Mouse (Mus musculus): Measurements from ENCODE around the gene Nrxn2. TPM values are rescaled to one million over a fixed set of nuclear protein-coding genes. Genes with fewer than 3 reads are reported as not detected.

Gene Nrxn2
- polyA plus RNA-seq, 1 experiment from 2014 or later = 0.66 TPM

DNA sequence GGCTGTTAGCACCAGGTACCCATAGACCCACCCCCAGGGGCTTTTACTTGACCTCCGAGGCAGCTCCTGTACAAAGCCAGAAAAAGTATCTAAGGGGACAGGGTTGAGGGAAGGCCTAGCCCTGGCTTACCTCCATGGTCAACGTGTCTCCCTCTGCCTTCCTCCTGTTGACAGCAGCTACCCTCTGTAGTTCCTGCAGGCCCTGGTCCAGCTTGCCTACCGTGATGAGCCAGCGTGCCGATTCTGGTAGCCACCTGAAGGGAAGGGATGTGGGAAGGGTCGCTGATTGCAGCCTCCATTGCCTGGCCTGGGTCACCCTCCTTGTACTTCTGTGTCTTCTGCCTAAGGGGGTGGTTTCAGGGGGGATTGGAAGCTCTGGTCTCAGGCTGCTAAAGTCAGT, 120.0 kb downstream of the Nrxn2 start:
- no peak overlapping the region for H3K27ac ChIP-seq (replicated peaks in 1 of 2; ENCODE audit: control insufficient read depth in 1 of 2, insufficient read depth in 1 of 2, low read depth in 2 of 2, low read length in 2 of 2)
- H3K27me3 ChIP-seq (ENCODE audit: control insufficient read depth, insufficient read depth, low read length) = peaks cover 14% of the 10 kb centered on the region
- no peaks in the 10 kb centered on the region for H3K9me3 ChIP-seq (ENCODE audit: control insufficient read depth, low read length)
- H3K36me3 ChIP-seq (ENCODE audit: control insufficient read depth, insufficient read depth, low read length) = no peaks in the 10 kb centered on the region
- ATAC-seq (ENCODE audit: insufficient number of reproducible peaks, insufficient read depth, low FRiP score, low read depth) = no peak
- H3K4me1 ChIP-seq (ENCODE audit: control insufficient read depth in 2 of 2, insufficient read depth in 2 of 2, low read length in 2 of 2) = no peaks in the 10 kb centered on the region
- H3K9ac ChIP-seq (ENCODE audit: low read length) = no peak overlapping the region
- no peak overlapping the region for H3K4me2 ChIP-seq (ENCODE audit: low read length)
- H3K4me3 ChIP-seq (ENCODE audit: control insufficient read depth in 1 of 2, insufficient read depth in 1 of 2, low read depth in 1 of 2, low read length in 2 of 2) = no peak overlapping the region
- WGBS = 87% methylated on average over 6 of the region's 6 CpGs

DNA sequence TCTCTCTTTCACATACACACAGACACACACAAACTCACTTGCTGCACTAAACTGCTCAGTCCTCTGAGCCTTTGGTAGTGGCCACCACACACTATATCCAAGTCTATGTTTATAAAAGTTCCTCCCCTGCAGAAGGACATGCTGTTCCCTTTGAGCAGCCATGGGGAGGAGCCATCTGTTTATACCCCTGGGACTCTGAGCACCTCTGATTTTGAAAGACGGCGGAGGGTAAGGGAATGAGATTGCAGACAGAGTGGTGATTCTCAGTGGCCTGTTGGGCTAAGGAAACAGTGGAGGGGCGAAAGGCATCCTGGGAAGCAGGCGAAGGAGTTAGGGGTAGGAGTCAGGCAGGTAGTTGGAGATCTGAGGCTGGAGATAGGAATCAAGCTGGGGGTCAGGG, 121.1 kb downstream of the Nrxn2 start:
- Histone ChIP-seq H3K4me1 (ENCODE audit: control insufficient read depth in 2 of 2, insufficient read depth in 2 of 2, low read length in 2 of 2) (no peaks in the 10 kb centered on the region), H3K9me3 (ENCODE audit: control insufficient read depth, low read length) (no peaks in the 10 kb centered on the region), H3K27me3 (ENCODE audit: control insufficient read depth, insufficient read depth, low read length) (peaks cover 7% of the 10 kb centered on the region), H3K9ac (ENCODE audit: low read length) (no peak overlapping the region), H3K4me3 (ENCODE audit: control insufficient read depth in 1 of 2, insufficient read depth in 1 of 2, low read depth in 1 of 2, low read length in 2 of 2) (no peak overlapping the region), H3K36me3 (ENCODE audit: control insufficient read depth, insufficient read depth, low read length) (no peaks in the 10 kb centered on the region), H3K4me2 (ENCODE audit: low read length) (no peak overlapping the region), H3K27ac (replicated peaks in 1 of 2; ENCODE audit: control insufficient read depth in 1 of 2, insufficient read depth in 1 of 2, low read depth in 2 of 2, low read length in 2 of 2) (no peak overlapping the region)
- WGBS = 85% methylated on average over 4 of the region's 4 CpGs
- ATAC-seq (ENCODE audit: insufficient number of reproducible peaks, insufficient read depth, low FRiP score, low read depth) = no peak

DNA sequence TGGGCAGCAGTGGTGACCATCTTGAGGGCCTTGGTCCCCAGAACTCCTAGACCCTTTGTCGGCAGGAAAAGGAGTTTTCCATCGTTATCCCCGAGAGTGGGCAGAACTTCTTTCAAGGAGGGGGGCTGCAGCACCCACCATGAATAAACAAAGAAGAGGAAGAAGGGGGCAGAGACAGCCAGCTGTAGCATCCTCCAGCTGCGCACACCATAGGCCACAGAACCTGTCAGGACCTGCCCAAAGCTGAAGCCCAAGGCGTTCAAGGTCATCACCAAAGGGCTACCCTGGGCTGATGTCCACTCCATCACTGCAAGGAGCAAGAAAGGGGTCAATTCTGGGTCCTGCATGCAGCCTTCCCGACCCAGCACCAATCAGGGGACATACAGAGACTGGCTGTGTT, 121.7 kb downstream of the Nrxn2 start:
- no peaks in the 10 kb centered on the region for H3K36me3 ChIP-seq (ENCODE audit: control insufficient read depth, insufficient read depth, low read length)
- H3K9me3 ChIP-seq (ENCODE audit: control insufficient read depth, low read length) = no peaks in the 10 kb centered on the region
- no peak overlapping the region for H3K27ac ChIP-seq (replicated peaks in 1 of 2; ENCODE audit: control insufficient read depth in 1 of 2, insufficient read depth in 1 of 2, low read depth in 2 of 2, low read length in 2 of 2)
- 60% methylated on average over 6 of the region's 6 CpGs for WGBS
- H3K4me2 ChIP-seq (ENCODE audit: low read length) = no peak overlapping the region
- no peak for ATAC-seq (ENCODE audit: insufficient number of reproducible peaks, insufficient read depth, low FRiP score, low read depth)
- no peak overlapping the region for H3K9ac ChIP-seq (ENCODE audit: low read length)
- H3K4me3 ChIP-seq (ENCODE audit: control insufficient read depth in 1 of 2, insufficient read depth in 1 of 2, low read depth in 1 of 2, low read length in 2 of 2) = no peak overlapping the region
- H3K4me1 ChIP-seq (ENCODE audit: control insufficient read depth in 2 of 2, insufficient read depth in 2 of 2, low read length in 2 of 2) = no peaks in the 10 kb centered on the region
- H3K27me3 ChIP-seq (ENCODE audit: control insufficient read depth, insufficient read depth, low read length) = peaks cover 4% of the 10 kb centered on the region

DNA sequence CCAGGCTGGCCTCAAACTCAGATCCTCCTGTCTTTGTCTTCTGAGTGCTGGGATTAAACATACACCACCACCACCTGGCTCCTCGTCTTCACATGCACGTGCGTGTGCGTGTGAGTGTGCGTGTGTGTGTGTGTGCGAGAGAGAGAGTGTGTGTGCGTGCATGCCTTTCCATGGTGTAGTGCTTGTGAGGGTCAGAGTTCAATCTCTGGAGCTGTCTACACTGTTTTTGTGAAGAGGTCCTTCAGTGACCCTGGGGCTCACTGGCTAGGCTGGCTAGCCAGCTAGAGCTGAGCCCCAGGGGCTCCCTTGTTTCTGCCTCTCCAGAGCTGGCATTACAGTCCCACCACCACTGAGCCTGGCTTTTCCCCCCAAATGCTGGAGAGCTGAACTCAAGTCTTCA, 123.0 kb downstream of the Nrxn2 start:
- Histone ChIP-seq H3K4me1 (ENCODE audit: control insufficient read depth in 2 of 2, insufficient read depth in 2 of 2, low read length in 2 of 2) (no peaks in the 10 kb centered on the region), H3K4me2 (ENCODE audit: low read length) (no peak overlapping the region), H3K9ac (ENCODE audit: low read length) (no peak overlapping the region), H3K36me3 (ENCODE audit: control insufficient read depth, insufficient read depth, low read length) (no peaks in the 10 kb centered on the region), H3K4me3 (ENCODE audit: control insufficient read depth in 1 of 2, insufficient read depth in 1 of 2, low read depth in 1 of 2, low read length in 2 of 2) (no peak overlapping the region), H3K9me3 (ENCODE audit: control insufficient read depth, low read length) (no peaks in the 10 kb centered on the region), H3K27me3 (ENCODE audit: control insufficient read depth, insufficient read depth, low read length) (no peaks in the 10 kb centered on the region; the same call in 1 of the 2 replicates), H3K27ac (replicated peaks in 1 of 2; ENCODE audit: control insufficient read depth in 1 of 2, insufficient read depth in 1 of 2, low read depth in 2 of 2, low read length in 2 of 2) (no peak overlapping the region)
- 82% methylated on average over 7 of the region's 7 CpGs for WGBS
- no peak for ATAC-seq (ENCODE audit: insufficient number of reproducible peaks, insufficient read depth, low FRiP score, low read depth)

DNA sequence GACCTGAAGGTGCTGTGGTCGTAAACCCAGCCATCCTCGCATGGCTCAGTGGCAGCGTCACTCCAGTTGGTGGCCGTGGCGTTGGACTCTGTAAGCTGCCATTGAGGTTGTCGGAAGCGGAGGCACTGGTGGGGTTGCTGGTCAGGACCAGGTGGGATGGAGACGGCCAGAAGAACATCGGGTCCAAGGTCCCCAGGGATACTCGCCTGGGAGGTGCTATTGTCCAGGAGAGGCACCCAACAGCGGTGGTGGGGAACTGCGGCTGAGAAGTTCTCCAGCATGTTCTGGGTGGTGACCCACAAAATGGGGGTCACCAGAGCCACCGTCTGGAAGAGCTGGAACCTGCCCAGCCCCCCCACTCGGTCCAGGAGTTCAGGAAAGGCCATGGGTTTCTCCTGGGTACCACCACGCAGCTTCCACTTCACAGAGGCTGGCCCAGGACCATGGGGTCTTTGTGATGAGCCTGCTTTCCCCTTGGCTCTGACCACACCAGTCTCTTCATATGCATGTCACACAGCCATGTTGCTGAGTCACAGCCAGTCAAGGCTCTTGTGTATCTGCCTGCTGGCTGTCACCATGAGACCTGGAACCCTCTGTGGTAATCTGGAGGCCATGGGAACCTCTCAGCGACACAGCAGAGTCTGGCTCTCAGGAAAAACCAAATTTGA, 124.0 kb downstream of the Nrxn2 start, which contains the start of gene Slc22a12:
Gene Slc22a12 (minus strand): TSS at position 666 of the 668 bp plus-strand sequence.
- WGBS = 85% methylated on average over 16 of the region's 16 CpGs
- Histone ChIP-seq H3K4me1 (ENCODE audit: control insufficient read depth in 2 of 2, insufficient read depth in 2 of 2, low read length in 2 of 2) (no peaks in the 10 kb centered on the region), H3K27me3 (ENCODE audit: control insufficient read depth, insufficient read depth, low read length) (peaks cover 3% of the 10 kb centered on the region; the same call in 1 of the 2 replicates), H3K4me3 (ENCODE audit: control insufficient read depth in 1 of 2, insufficient read depth in 1 of 2, low read depth in 1 of 2, low read length in 2 of 2) (no peak within 1 kb of the TSS), H3K36me3 (ENCODE audit: control insufficient read depth, insufficient read depth, low read length) (no peaks in the 10 kb centered on the region), H3K4me2 (ENCODE audit: low read length) (no peak within 1 kb of the TSS), H3K27ac (replicated peaks in 1 of 2; ENCODE audit: control insufficient read depth in 1 of 2, insufficient read depth in 1 of 2, low read depth in 2 of 2, low read length in 2 of 2) (no peak within 1 kb of the TSS), H3K9me3 (ENCODE audit: control insufficient read depth, low read length) (no peaks in the 10 kb centered on the region), H3K9ac (ENCODE audit: low read length) (no peak within 1 kb of the TSS)
- ATAC-seq (ENCODE audit: insufficient number of reproducible peaks, insufficient read depth, low FRiP score, low read depth) = no peak

DNA sequence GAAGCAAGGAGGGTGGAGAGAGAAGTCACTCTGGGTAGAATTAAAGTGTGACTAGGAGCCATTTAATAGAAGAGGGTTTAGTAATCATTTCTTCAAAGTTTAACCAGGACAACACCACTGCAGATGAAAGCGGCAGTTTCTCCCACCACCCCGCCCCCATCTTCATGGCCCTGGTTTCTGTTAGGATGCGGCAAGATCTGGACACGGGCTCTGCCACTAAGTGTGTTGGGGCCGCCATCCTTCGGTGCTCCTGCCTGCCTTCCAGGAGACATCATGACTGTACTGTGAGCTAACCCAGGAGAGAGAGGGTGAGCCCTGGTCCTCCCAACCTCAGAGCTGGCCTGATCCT, 124.5 kb downstream of the Nrxn2 start:
- Histone ChIP-seq H3K4me1 (ENCODE audit: control insufficient read depth in 2 of 2, insufficient read depth in 2 of 2, low read length in 2 of 2) (no peaks in the 10 kb centered on the region), H3K4me3 (ENCODE audit: control insufficient read depth in 1 of 2, insufficient read depth in 1 of 2, low read depth in 1 of 2, low read length in 2 of 2) (no peak overlapping the region), H3K4me2 (ENCODE audit: low read length) (no peak overlapping the region), H3K27ac (replicated peaks in 1 of 2; ENCODE audit: control insufficient read depth in 1 of 2, insufficient read depth in 1 of 2, low read depth in 2 of 2, low read length in 2 of 2) (no peak overlapping the region), H3K9me3 (ENCODE audit: control insufficient read depth, low read length) (no peaks in the 10 kb centered on the region), H3K36me3 (ENCODE audit: control insufficient read depth, insufficient read depth, low read length) (no peaks in the 10 kb centered on the region), H3K9ac (ENCODE audit: low read length) (no peak overlapping the region), H3K27me3 (ENCODE audit: control insufficient read depth, insufficient read depth, low read length) (peaks cover 3% of the 10 kb centered on the region; the same call in 1 of the 2 replicates)
- ATAC-seq (ENCODE audit: insufficient number of reproducible peaks, insufficient read depth, low FRiP score, low read depth) = no peak
- 93% methylated on average over 6 of the region's 6 CpGs for WGBS

DNA sequence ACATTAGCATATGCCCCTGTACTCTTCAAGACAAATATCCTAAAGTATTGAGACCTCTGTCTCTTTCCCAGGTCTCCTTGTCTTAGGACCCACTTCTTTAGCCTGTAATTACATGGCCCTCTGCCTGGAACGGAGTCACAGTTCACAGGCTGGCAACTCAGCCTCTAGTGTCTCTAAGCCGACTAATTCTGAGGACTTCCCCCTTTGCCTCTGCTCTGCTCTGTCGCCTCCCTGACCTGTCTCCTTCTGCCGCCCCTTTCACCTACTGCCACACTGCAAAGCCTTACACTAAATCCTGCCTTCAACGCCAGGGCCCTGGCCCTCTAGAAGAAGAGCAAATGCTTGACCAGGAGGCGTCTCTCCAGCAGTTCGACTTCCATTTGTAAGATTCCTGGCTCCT, 125.0 kb downstream of the Nrxn2 start:
- no peak overlapping the region for H3K27ac ChIP-seq (replicated peaks in 1 of 2; ENCODE audit: control insufficient read depth in 1 of 2, insufficient read depth in 1 of 2, low read depth in 2 of 2, low read length in 2 of 2)
- peaks cover 3% of the 10 kb centered on the region; the same call in 1 of the 2 replicates for H3K27me3 ChIP-seq (ENCODE audit: control insufficient read depth, insufficient read depth, low read length)
- no peaks in the 10 kb centered on the region for H3K9me3 ChIP-seq (ENCODE audit: control insufficient read depth, low read length)
- H3K4me1 ChIP-seq (ENCODE audit: control insufficient read depth in 2 of 2, insufficient read depth in 2 of 2, low read length in 2 of 2) = no peaks in the 10 kb centered on the region
- no peak for ATAC-seq (ENCODE audit: insufficient number of reproducible peaks, insufficient read depth, low FRiP score, low read depth)
- no peaks in the 10 kb centered on the region for H3K36me3 ChIP-seq (ENCODE audit: control insufficient read depth, insufficient read depth, low read length)
- H3K9ac ChIP-seq (ENCODE audit: low read length) = no peak overlapping the region
- 48% methylated on average over 7 of the region's 7 CpGs for WGBS
- no peak overlapping the region for H3K4me3 ChIP-seq (ENCODE audit: control insufficient read depth in 1 of 2, insufficient read depth in 1 of 2, low read depth in 1 of 2, low read length in 2 of 2)
- no peak overlapping the region for H3K4me2 ChIP-seq (ENCODE audit: low read length)

DNA sequence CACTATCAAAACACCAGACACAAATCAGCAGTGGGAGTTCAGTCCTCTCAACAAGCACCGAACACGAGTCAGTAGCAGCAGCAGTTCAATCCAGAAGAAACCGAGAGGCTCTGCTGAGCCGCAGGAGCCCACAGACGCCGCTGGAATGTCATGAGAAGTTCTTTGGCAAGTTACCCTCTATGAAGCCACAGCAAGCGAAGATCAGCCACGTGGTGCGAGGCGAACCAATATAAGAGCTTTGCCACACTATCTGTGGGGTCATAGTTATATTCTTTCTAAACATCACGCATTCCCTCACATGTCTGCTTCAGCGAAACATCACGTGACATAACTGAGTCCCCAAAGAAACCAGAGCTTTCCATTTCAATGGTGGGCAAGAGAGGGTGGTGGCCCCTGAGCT, 126.2 kb downstream of the Nrxn2 start:
- H3K4me3 ChIP-seq (ENCODE audit: control insufficient read depth in 1 of 2, insufficient read depth in 1 of 2, low read depth in 1 of 2, low read length in 2 of 2) = no peak overlapping the region
- ATAC-seq (ENCODE audit: insufficient number of reproducible peaks, insufficient read depth, low FRiP score, low read depth) = no peak
- H3K4me2 ChIP-seq (ENCODE audit: low read length) = no peak overlapping the region
- H3K36me3 ChIP-seq (ENCODE audit: control insufficient read depth, insufficient read depth, low read length) = no peaks in the 10 kb centered on the region
- peaks cover 3% of the 10 kb centered on the region; the same call in 1 of the 2 replicates for H3K27me3 ChIP-seq (ENCODE audit: control insufficient read depth, insufficient read depth, low read length)
- no peaks in the 10 kb centered on the region for H3K4me1 ChIP-seq (ENCODE audit: control insufficient read depth in 2 of 2, insufficient read depth in 2 of 2, low read length in 2 of 2)
- H3K9me3 ChIP-seq (ENCODE audit: control insufficient read depth, low read length) = no peaks in the 10 kb centered on the region
- 79% methylated on average over 13 of the region's 13 CpGs for WGBS
- H3K27ac ChIP-seq (replicated peaks in 1 of 2; ENCODE audit: control insufficient read depth in 1 of 2, insufficient read depth in 1 of 2, low read depth in 2 of 2, low read length in 2 of 2) = no peak overlapping the region
- H3K9ac ChIP-seq (ENCODE audit: low read length) = no peak overlapping the region
